Mouse (Mus musculus): ENCODE measurements around the gene Ubr7.

Gene Ubr7

GRCm38 (mm10) chr12:102757689-102758402 is at the start of gene Ubr7, which contains the start of the genes Gm28051 and Gon7:
Ubr7 (plus strand) TSS chr12:102757967.
Gm28051 (minus strand) TSS chr12:102757765.
Gon7 (minus strand) TSS chr12:102757803.
- peak; percentile 99 for DNase-seq

- no peak for DNase-seq
These were observed 49.5 kb upstream of the Ubr7 start for GRCm38 (mm10) chr12:102708220-102708619.

- DNase-seq = no peak
These were observed 47.9 kb upstream of the Ubr7 start for GRCm38 (mm10) chr12:102709896-102710295.

GRCm38 (mm10) chr12:102710851-102711375 is 46.9 kb upstream of the Ubr7 start:
- DNase-seq = no peak

GRCm38 (mm10) chr12:102713153-102713865 is 44.5 kb upstream of the Ubr7 start:
- DNase-seq = no peak

- no peak for DNase-seq
These were observed 43.7 kb upstream of the Ubr7 start for GRCm38 (mm10) chr12:102714116-102714515.

GRCm38 (mm10) chr12:102714654-102715395 is 42.9 kb upstream of the Ubr7 start:
- DNase-seq = no peak

GRCm38 (mm10) chr12:102719552-102720315 is 38.0 kb upstream of the Ubr7 start:
- peak; percentile 78 for DNase-seq

GRCm38 (mm10) chr12:102722451-102722850 is 35.3 kb upstream of the Ubr7 start:
- DNase-seq = no peak

GRCm38 (mm10) chr12:102722966-102723365 is 34.8 kb upstream of the Ubr7 start:
- DNase-seq = no peak

GRCm38 (mm10) chr12:102723861-102724260 is 33.9 kb upstream of the Ubr7 start:
- DNase-seq = no peak

GRCm38 (mm10) chr12:102725146-102725545 is 32.6 kb upstream of the Ubr7 start:
- DNase-seq = no peak

- DNase-seq = no peak
These were observed 32.0 kb upstream of the Ubr7 start for GRCm38 (mm10) chr12:102725761-102726175.

GRCm38 (mm10) chr12:102729855-102730797 is 27.6 kb upstream of the Ubr7 start:
- peak; percentile 95 for DNase-seq

- peak; percentile 63 for DNase-seq
These were observed 26.8 kb upstream of the Ubr7 start for GRCm38 (mm10) chr12:102730798-102731619.

- peak; percentile 72 for DNase-seq
These were observed 24.4 kb upstream of the Ubr7 start for GRCm38 (mm10) chr12:102733381-102733780.

GRCm38 (mm10) chr12:102739096-102739495 is 18.7 kb upstream of the Ubr7 start:
- DNase-seq = no peak

- peak; percentile 37 for DNase-seq
These were observed 17.5 kb upstream of the Ubr7 start for GRCm38 (mm10) chr12:102740285-102740684.

- no peak for DNase-seq
These were observed 15.7 kb upstream of the Ubr7 start for GRCm38 (mm10) chr12:102742056-102742455.

GRCm38 (mm10) chr12:102743036-102743588 is 14.7 kb upstream of the Ubr7 start:
- no peak for DNase-seq
